In the genomic region with DNA sequence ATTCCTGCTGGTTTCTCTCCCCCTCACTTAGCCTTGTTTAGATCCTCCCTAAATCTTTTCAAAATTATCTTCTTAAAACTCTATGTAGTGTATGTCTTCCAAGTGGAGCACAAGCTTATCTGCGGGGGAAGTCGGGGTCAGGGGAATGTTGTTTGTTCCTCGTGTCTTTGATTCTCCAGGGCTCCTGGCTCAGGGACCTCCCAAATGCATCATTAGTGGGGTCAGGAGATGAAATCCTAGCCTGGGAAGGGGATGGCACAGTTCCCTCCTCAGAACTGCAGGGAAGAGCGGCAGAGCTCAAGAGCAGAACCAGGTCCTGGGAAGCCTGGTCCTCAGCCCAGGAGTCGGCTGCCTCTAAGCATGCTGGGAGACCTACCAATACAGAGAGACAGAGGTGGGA, we compare ENCODE assay signal across 10 mouse cellular contexts. TPM values are rescaled to one million over a fixed set of nuclear protein-coding genes. Genes with fewer than 3 reads are reported as not detected.
DNase-seq lines count a peak whose midpoint lies in the region; ATAC-seq and TF ChIP-seq lines count a peak whose summit lies in the region.
"Had no signal": no experiment of that assay in that cellular context is flagged by ENCODE, and none has a peak within 500 bp of the region (broad histone marks: within the 10 kb centered on the region; RNA-seq: fewer than 3 reads in every experiment).

No protein-coding gene starts in this region.

- H3K4me2 ChIP-seq in hindbrain, embryonic 14.5 days (replicated peaks) = no peak overlapping the region
- no peak overlapping the region for H3K4me2 ChIP-seq in kidney, embryonic 14.5 days (replicated peaks; ENCODE audit: low read depth, low read length)

- 0 out of 2 replicates have a peak overlapping the region, but pooled peaks have one; percentile 45 for H3K27ac ChIP-seq in hindbrain, embryonic 10.5 days
- H3K27ac ChIP-seq in hindbrain, embryonic 14.5 days = no peak overlapping the region
- H3K27ac ChIP-seq in spleen, adult 2 months (ENCODE audit: insufficient read depth, low read length) = peak overlapping the region; percentile 52; the same call in 1 of the 2 replicates
- no peak overlapping the region; the same call in 1 of the 2 replicates for H3K27ac ChIP-seq in kidney, embryonic 14.5 days (ENCODE audit: low read depth, low read length)

- 70% methylated on average over 5 of the region's 5 CpGs for WGBS in hindbrain, embryonic 10.5 days
- WGBS in hindbrain, embryonic 14.5 days = 79% methylated on average over 5 of the region's 5 CpGs
- 75% methylated on average over 5 of the region's 5 CpGs for WGBS in spleen, adult 2 months
- 56% methylated on average over 5 of the region's 5 CpGs for WGBS in kidney, embryonic 14.5 days

- no peak overlapping the region for H3K4me3 ChIP-seq in hindbrain, embryonic 10.5 days
- no peak overlapping the region for H3K4me3 ChIP-seq in hindbrain, embryonic 14.5 days (replicated peaks; ENCODE audit: low read length)
- H3K4me3 ChIP-seq in spleen, adult 2 months (ENCODE audit: extremely low read depth, insufficient read depth, insufficient read length) = no peak overlapping the region
- H3K4me3 ChIP-seq in kidney, embryonic 14.5 days (ENCODE audit: low read length) = no peak overlapping the region

- TF ChIP-seq POLR2A in spleen, adult 2 months (IDR thresholded peaks at IDR 0.05; ENCODE audit: low read depth, low read length) = no peak

- H3K9ac ChIP-seq in hindbrain, embryonic 14.5 days = no peak overlapping the region
- no peak overlapping the region for H3K9ac ChIP-seq in kidney, embryonic 14.5 days (ENCODE audit: low read depth, low read length)

- DNase-seq in hindbrain, embryonic 10.5 days (ENCODE audit: low spot score) = no peak
- DNase-seq in hindbrain, embryonic 14.5 days (ENCODE audit: low spot score) = no peak
- no peak for DNase-seq in spleen, adult 2 months (ENCODE audit: low read depth in 1 of 2, low spot score in 2 of 2)
- no peak for DNase-seq in spleen, postnatal 36 days (ENCODE audit: low spot score in 2 of 2)
- peak; percentile 59 for DNase-seq in yolk sac, embryonic 10.5 days (ENCODE audit: low spot score)
- no peak for DNase-seq in right cerebral cortex, postnatal 14 days
- DNase-seq in retina, postnatal 1 day = no peak

- no peaks in the 10 kb centered on the region for H3K9me3 ChIP-seq in hindbrain, embryonic 10.5 days
- H3K9me3 ChIP-seq in hindbrain, embryonic 14.5 days (ENCODE audit: control insufficient read depth, low read length) = no peaks in the 10 kb centered on the region
- no peaks in the 10 kb centered on the region for H3K9me3 ChIP-seq in kidney, embryonic 14.5 days (ENCODE audit: control insufficient read depth, low read length)

- no peaks in the 10 kb centered on the region for H3K27me3 ChIP-seq in hindbrain, embryonic 10.5 days (ENCODE audit: insufficient read depth, poor library complexity, severe bottlenecking)
- H3K27me3 ChIP-seq in hindbrain, embryonic 14.5 days (ENCODE audit: control insufficient read depth, insufficient read depth, low read length) = no peaks in the 10 kb centered on the region
- no peaks in the 10 kb centered on the region for H3K27me3 ChIP-seq in spleen, adult 2 months (ENCODE audit: control insufficient read depth, insufficient read depth, low read length)
- H3K27me3 ChIP-seq in kidney, embryonic 14.5 days (ENCODE audit: control insufficient read depth, insufficient read depth, low read length) = no peaks in the 10 kb centered on the region

- peaks cover 36% of the 10 kb centered on the region for H3K4me1 ChIP-seq in hindbrain, embryonic 10.5 days (replicated peaks)
- no peaks in the 10 kb centered on the region for H3K4me1 ChIP-seq in hindbrain, embryonic 14.5 days (replicated peaks; ENCODE audit: control insufficient read depth, insufficient read depth, low read length)
- H3K4me1 ChIP-seq in spleen, adult 2 months (ENCODE audit: control insufficient read depth, insufficient read depth, insufficient read length) = peaks cover 27% of the 10 kb centered on the region; the same call in 1 of the 2 replicates
- peaks cover 13% of the 10 kb centered on the region; the same call in 1 of the 2 replicates for H3K4me1 ChIP-seq in kidney, embryonic 14.5 days (ENCODE audit: control insufficient read depth, insufficient read depth, low read length)

- ATAC-seq in hindbrain, embryonic 14.5 days (ENCODE audit: low FRiP score) = no peak
- ATAC-seq in kidney, embryonic 14.5 days (ENCODE audit: low FRiP score, low TSS enrichment) = 0 out of 2 replicates have a peak, but pooled peaks have one; percentile 47

- TF ChIP-seq CTCF in spleen, adult 2 months (IDR thresholded peaks at IDR 0.05; ENCODE audit: extremely low read depth, insufficient read depth, insufficient read length, insufficient replicate concordance) = no peak

- H3K36me3 ChIP-seq in hindbrain, embryonic 10.5 days = no peaks in the 10 kb centered on the region
- no peaks in the 10 kb centered on the region for H3K36me3 ChIP-seq in hindbrain, embryonic 14.5 days (replicated peaks; ENCODE audit: control insufficient read depth, insufficient read depth)
- no peaks in the 10 kb centered on the region for H3K36me3 ChIP-seq in spleen, adult 2 months (ENCODE audit: control insufficient read depth, insufficient read depth, low read length)
- no peaks in the 10 kb centered on the region for H3K36me3 ChIP-seq in kidney, embryonic 14.5 days (ENCODE audit: control insufficient read depth, insufficient read depth, low read length)

RNA-seq across cellular contexts. Expression of a gene that starts 2.3 kb away (rescaled TPM):
- 1.6 and 1.9 TPM in 2 replicates for polyA plus RNA-seq in hindbrain, embryonic 10.5 days (2016; fragmentation: Nextera tagmentation; extraction: Ambion mirVana)
- 0.78 and 1.4 TPM in 2 replicates for polyA plus RNA-seq in hindbrain, embryonic 14.5 days (2014; fragmentation: Nextera tagmentation; extraction: Ambion mirVana)
- 15.0 and 17.4 TPM in 2 replicates for polyA plus RNA-seq in spleen, adult 2 months (2012; rRNA removed)
- polyA plus RNA-seq in kidney, embryonic 14.5 days (2014; fragmentation: Nextera tagmentation; extraction: Ambion mirVana) = 0.64 and 1.0 TPM in 2 replicates

RNA-seq across cellular contexts. Expression of a gene that starts 12.6 kb away (rescaled TPM):
- polyA plus RNA-seq in hindbrain, embryonic 10.5 days (2016; fragmentation: Nextera tagmentation; extraction: Ambion mirVana) = 17.9 and 18.4 TPM in 2 replicates
- 7.4 and 8.3 TPM in 2 replicates for polyA plus RNA-seq in hindbrain, embryonic 14.5 days (2014; fragmentation: Nextera tagmentation; extraction: Ambion mirVana)
- polyA plus RNA-seq in spleen, adult 2 months (2012; rRNA removed) = 8.0 and 8.1 TPM in 2 replicates
- 13.1 and 14.2 TPM in 2 replicates for polyA plus RNA-seq in kidney, embryonic 14.5 days (2014; fragmentation: Nextera tagmentation; extraction: Ambion mirVana)

RNA-seq across cellular contexts. Expression of a gene that starts 45.5 kb away (rescaled TPM):
- 13.5 and 14.3 TPM in 2 replicates for polyA plus RNA-seq in hindbrain, embryonic 10.5 days (2016; fragmentation: Nextera tagmentation; extraction: Ambion mirVana)
- polyA plus RNA-seq in hindbrain, embryonic 14.5 days (2014; fragmentation: Nextera tagmentation; extraction: Ambion mirVana) = 15.0 and 15.5 TPM in 2 replicates
- polyA plus RNA-seq in spleen, adult 2 months (2012; rRNA removed) = 32.9 and 36.5 TPM in 2 replicates
- polyA plus RNA-seq in kidney, embryonic 14.5 days (2014; fragmentation: Nextera tagmentation; extraction: Ambion mirVana) = 7.3 and 11.0 TPM in 2 replicates

RNA-seq across cellular contexts. Expression of a gene that starts 54.8 kb away (rescaled TPM):
- not detected in 2 replicates for polyA plus RNA-seq in hindbrain, embryonic 10.5 days (2016; fragmentation: Nextera tagmentation; extraction: Ambion mirVana)
- polyA plus RNA-seq in hindbrain, embryonic 14.5 days (2014; fragmentation: Nextera tagmentation; extraction: Ambion mirVana) = not detected in 2 replicates
- polyA plus RNA-seq in spleen, adult 2 months (2012; rRNA removed) = not detected in 2 replicates
- polyA plus RNA-seq in kidney, embryonic 14.5 days (2014; fragmentation: Nextera tagmentation; extraction: Ambion mirVana) = not detected in 2 replicates
- polyA plus RNA-seq: C2C12; hindbrain, embryonic 11.5 days had no signal

Comparison
In these comparisons a context has a peak if more than half of its experiments do, and no peak if none do; other contexts are left out.
1. H3K27ac ChIP-seq: peak in hindbrain, embryonic 10.5 days (single experiment) and spleen, adult 2 months (single experiment); none in hindbrain, embryonic 14.5 days (single experiment) and kidney, embryonic 14.5 days (single experiment).